Mouse (Mus musculus): ENCODE results near the gene Gm5294.

DNA sequence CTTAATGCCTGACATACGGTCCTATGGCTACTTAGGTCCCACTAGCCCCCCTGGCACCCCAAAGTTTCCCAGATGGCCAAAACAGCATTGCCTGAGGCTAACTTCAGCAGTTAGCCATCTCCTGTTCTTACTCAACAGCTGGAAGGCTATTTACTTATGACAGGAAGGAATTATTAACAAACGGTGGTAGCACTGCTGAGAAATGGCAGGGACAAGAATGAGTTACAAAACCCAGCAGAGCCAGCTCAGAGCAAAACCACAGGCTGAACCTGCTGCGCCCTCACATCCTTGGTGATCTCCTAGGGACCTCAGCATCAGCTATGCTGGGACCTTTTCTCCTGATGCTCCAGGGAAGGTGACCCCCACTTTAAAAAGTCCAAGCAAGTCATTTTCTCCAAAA is 40.2 kb upstream of the Gm5294 start:
- no peak for TF ChIP-seq GATA1 (IDR thresholded peaks at IDR 0.05; ENCODE audit: low read length)
- no peak for TF ChIP-seq TAL1 (IDR thresholded peaks at IDR 0.05; ENCODE audit: low read length)

All from erythroblast, embryonic 14.5 days (primary cell).